Mouse (Mus musculus): Measurements from ENCODE around the gene Inpp4b. TPM values are rescaled to one million over a fixed set of nuclear protein-coding genes. Genes with fewer than 3 reads are reported as not detected.

Inpp4b gene
- polyA plus RNA-seq, 1 experiment from 2014 or later = 12.9 TPM

DNA sequence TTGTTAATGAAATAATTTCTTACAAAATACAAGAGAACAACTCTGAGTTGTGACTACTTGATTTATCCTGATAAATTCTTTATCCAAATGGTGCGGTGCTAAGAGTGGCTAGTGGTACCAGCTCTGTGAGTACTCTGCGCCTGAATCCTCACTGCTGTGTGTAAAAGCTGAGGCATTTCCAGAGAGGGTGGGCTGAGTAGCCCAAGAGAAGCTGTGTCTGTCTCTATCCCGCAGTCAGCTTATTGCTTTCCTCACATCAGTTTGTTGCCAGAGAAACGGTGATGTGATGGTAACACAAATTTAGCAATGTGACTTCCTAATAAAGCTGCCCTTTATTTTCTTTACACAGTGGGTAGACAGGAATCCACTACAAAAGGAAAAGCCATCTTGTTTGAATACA lies 29.5 kb downstream of the Inpp4b start:
- WGBS = 63% methylated on average over 4 of the region's 4 CpGs
- H3K9ac ChIP-seq = no peak overlapping the region
- H3K27ac ChIP-seq = no peak overlapping the region
- no peaks in the 10 kb centered on the region for H3K9me3 ChIP-seq
- ATAC-seq (ENCODE audit: insufficient number of reproducible peaks, low FRiP score, low TSS enrichment, low read depth) = no peak
- H3K4me1 ChIP-seq = no peaks in the 10 kb centered on the region
- H3K4me2 ChIP-seq = no peak overlapping the region
- H3K27me3 ChIP-seq = no peaks in the 10 kb centered on the region
- H3K4me3 ChIP-seq = no peak overlapping the region
- H3K36me3 ChIP-seq = no peaks in the 10 kb centered on the region

DNA sequence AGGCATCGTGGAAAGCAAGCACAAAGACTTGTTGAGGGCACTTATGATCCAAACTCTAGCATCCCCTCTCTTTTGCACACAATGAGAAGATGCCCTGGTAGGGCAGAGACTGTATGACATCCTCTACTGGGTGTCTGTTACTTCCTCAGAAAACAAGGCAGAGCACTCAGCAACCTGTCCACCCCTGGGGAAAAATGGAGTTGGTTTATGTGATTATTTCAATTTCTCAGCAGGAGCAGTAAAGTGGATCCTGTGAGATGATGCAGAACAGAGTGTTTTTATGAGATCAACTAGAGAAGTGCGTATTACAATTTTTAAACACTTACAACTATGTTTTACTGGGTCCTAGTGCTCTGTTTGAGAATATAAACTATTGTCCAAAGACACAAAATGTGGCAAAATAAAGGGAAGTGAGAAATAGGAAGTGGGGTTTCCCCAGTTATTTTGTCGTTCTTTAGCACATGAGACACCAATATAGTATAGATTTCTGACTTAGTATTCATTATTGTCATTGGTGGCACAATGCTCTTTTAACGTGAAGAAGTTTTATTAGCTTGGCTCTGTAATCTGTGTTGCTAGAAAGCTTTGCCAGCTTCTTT lies 32.6 kb downstream of the Inpp4b start:
- Histone ChIP-seq H3K4me2 (no peak overlapping the region), H3K27ac (no peak overlapping the region), H3K9me3 (no peaks in the 10 kb centered on the region), H3K36me3 (no peaks in the 10 kb centered on the region), H3K4me3 (no peak overlapping the region), H3K27me3 (no peaks in the 10 kb centered on the region), H3K9ac (no peak overlapping the region), H3K4me1 (no peaks in the 10 kb centered on the region)
- ATAC-seq (ENCODE audit: insufficient number of reproducible peaks, low FRiP score, low TSS enrichment, low read depth) = no peak
- 67% methylated on average over 4 of the region's 4 CpGs for WGBS

DNA sequence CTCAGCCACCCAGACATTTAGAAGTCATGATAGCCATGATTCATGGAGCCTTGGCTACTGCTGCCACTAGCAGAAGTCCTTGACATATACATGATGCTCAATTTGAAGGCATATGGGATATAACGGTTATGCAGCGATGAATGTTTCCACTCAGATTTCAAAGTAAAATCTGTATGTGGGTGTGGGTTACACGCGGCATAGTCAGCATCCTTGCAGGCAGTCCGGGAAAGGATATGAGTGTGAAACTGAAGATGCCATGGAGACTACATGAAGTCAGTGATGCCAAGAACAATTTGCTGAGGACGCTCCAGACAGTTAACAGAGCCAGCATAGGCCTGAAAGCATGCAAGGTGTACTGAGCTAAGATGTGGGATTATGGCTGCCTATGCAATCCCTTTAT lies 46.6 kb downstream of the Inpp4b start:
- no peaks in the 10 kb centered on the region for H3K27me3 ChIP-seq
- no peak overlapping the region for H3K27ac ChIP-seq
- H3K36me3 ChIP-seq = no peaks in the 10 kb centered on the region
- H3K4me3 ChIP-seq = no peak overlapping the region
- ATAC-seq (ENCODE audit: insufficient number of reproducible peaks, low FRiP score, low TSS enrichment, low read depth) = no peak
- no peak overlapping the region for H3K9ac ChIP-seq
- H3K4me1 ChIP-seq = no peaks in the 10 kb centered on the region
- no peaks in the 10 kb centered on the region for H3K9me3 ChIP-seq
- WGBS = 85% methylated on average over 6 of the region's 6 CpGs
- no peak overlapping the region for H3K4me2 ChIP-seq

DNA sequence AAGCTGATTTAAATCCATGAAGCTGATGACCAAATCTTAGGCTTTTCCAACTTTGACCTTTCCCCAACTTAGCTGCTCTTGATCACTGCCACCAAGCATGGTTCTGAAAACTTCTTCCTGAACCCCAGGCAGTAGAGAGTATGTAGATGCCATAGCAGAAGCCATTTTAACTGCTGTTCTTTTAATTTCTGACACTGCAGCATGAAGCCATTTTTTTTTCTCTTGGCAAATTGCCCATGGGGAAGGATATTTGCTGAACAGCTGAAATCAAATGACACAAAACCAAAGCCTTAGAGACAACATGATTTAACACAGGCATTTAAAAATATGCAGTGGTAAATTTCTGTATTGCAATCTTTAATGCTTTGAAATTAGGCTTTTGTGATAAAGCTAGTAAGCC lies 56.7 kb downstream of the Inpp4b start:
- ATAC-seq (ENCODE audit: insufficient number of reproducible peaks, low FRiP score, low TSS enrichment, low read depth) = no peak
- Histone ChIP-seq H3K36me3 (no peaks in the 10 kb centered on the region), H3K9ac (no peak overlapping the region), H3K4me3 (no peak overlapping the region), H3K27ac (no peak overlapping the region), H3K27me3 (no peaks in the 10 kb centered on the region), H3K9me3 (no peaks in the 10 kb centered on the region), H3K4me2 (no peak overlapping the region), H3K4me1 (no peaks in the 10 kb centered on the region)

DNA sequence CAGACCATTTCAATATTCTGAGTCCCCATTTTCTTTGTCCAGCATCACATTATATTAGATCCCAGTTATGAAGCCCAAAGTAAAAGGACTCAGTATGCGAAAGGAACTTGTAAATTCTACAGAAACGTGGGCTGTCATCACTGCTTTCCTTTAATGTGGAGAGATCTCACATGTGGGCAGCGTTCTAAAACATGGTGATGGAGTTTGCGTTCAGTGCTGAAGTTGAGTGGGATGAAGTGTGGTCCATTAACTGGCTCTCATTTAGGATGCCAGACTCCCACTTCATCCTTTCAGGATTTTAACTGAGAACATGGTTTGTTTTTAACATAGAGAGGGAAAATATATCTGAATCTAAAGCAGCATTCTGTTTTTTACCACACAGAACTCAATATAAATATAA lies 57.1 kb downstream of the Inpp4b start:
- Histone ChIP-seq H3K9me3 (no peaks in the 10 kb centered on the region), H3K27ac (no peak overlapping the region), H3K4me3 (no peak overlapping the region), H3K4me2 (no peak overlapping the region), H3K4me1 (no peaks in the 10 kb centered on the region), H3K9ac (no peak overlapping the region), H3K36me3 (no peaks in the 10 kb centered on the region), H3K27me3 (no peaks in the 10 kb centered on the region)
- WGBS = 65% methylated on average over 4 of the region's 4 CpGs
- ATAC-seq (ENCODE audit: insufficient number of reproducible peaks, low FRiP score, low TSS enrichment, low read depth) = no peak

DNA sequence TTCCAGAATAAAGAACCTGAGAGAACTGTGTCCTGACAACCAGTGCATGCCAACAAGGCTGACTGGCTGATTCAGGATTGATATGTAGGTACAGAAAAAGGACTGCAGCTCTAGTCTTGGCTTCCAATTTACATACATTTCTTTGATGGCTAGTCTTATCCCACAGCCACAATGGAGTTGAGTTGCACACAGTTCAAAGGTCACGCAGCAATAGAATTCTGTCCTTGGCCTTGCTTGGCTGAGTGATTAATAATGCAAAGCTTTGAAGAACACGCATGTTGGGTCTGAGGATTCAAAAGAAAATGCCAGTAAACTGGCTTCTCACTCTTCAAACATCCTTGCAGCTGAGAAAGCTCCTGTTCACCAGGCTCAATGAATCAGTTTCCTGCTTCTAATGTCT lies 70.4 kb downstream of the Inpp4b start:
- no peaks in the 10 kb centered on the region for H3K36me3 ChIP-seq
- H3K9me3 ChIP-seq = no peaks in the 10 kb centered on the region
- H3K9ac ChIP-seq = no peak overlapping the region
- no peak for ATAC-seq (ENCODE audit: insufficient number of reproducible peaks, low FRiP score, low TSS enrichment, low read depth)
- no peak overlapping the region for H3K27ac ChIP-seq
- H3K4me1 ChIP-seq = no peaks in the 10 kb centered on the region
- no peaks in the 10 kb centered on the region for H3K27me3 ChIP-seq
- 88% methylated on average over 2 of the region's 2 CpGs for WGBS
- no peak overlapping the region for H3K4me2 ChIP-seq
- H3K4me3 ChIP-seq = no peak overlapping the region

DNA sequence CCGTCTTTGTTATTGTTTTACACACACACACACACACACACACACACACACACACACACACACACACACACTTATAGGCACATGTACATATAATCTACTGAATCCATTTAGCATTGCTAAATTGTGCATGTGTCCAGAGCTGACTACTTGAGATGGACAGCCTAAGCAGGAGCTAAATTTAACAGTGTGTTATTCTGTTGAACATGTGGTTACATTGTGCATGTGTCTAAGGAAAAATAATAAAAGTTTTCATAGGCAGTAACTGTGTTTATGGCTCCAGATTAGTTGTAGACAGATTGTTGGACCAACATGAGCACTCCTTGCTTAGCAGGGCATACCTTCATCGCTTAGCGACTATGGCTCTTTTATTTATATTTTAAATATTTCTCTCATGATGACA lies 101.6 kb downstream of the Inpp4b start:
- H3K9ac ChIP-seq = no peak overlapping the region
- H3K9me3 ChIP-seq = no peaks in the 10 kb centered on the region
- 55% methylated on average over 3 of the region's 3 CpGs for WGBS
- H3K4me3 ChIP-seq = no peak overlapping the region
- H3K27me3 ChIP-seq = no peaks in the 10 kb centered on the region
- no peak overlapping the region for H3K4me2 ChIP-seq
- no peak overlapping the region for H3K27ac ChIP-seq
- no peaks in the 10 kb centered on the region for H3K36me3 ChIP-seq
- H3K4me1 ChIP-seq = no peaks in the 10 kb centered on the region
- ATAC-seq (ENCODE audit: insufficient number of reproducible peaks, low FRiP score, low TSS enrichment, low read depth) = no peak

DNA sequence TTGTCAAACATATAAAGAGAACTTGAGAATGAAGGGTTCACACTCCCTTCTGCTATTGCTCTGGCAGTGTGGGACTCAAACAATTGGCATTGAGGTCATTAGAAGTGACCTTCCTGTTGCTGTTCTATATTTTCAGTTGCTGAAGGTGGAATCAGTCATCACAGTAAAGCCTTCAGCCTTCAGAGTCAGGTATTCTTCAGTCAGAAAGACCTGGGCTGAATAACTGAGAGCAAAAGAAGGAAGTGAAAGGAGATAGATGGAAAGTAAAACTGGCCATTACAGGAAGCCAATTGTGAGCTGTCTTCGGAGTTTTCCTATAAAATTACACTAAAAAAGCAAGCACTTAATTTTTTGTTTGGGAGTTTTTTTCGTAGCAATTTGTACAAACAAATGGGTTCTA lies 107.4 kb downstream of the Inpp4b start:
- WGBS = 72% methylated on average over 2 of the region's 2 CpGs
- H3K27me3 ChIP-seq = no peaks in the 10 kb centered on the region
- H3K9ac ChIP-seq = no peak overlapping the region
- H3K4me1 ChIP-seq = no peaks in the 10 kb centered on the region
- no peak overlapping the region for H3K27ac ChIP-seq
- no peaks in the 10 kb centered on the region for H3K9me3 ChIP-seq
- no peak overlapping the region for H3K4me2 ChIP-seq
- H3K4me3 ChIP-seq = no peak overlapping the region
- no peaks in the 10 kb centered on the region for H3K36me3 ChIP-seq
- no peak for ATAC-seq (ENCODE audit: insufficient number of reproducible peaks, low FRiP score, low TSS enrichment, low read depth)

DNA sequence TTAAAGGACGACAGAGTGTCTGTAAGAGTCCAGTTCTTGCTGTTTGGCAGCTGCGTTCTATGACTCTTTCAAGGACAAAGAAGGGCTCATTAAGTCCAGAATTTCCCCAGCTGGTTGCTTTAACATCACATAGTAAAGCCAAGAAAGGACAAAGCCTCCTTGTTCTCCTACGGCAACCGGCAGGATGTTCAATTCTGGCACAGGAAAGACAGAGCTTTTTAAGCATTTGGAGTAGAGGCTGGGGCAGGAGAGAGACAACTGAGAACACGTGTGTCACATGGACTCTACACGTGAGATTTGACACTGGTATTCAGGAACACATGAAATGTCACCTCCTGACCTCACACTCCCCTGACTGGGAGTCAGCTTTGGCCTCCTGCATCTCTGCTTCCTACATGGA lies 109.7 kb downstream of the Inpp4b start:
- no peak overlapping the region for H3K4me2 ChIP-seq
- ATAC-seq (ENCODE audit: insufficient number of reproducible peaks, low FRiP score, low TSS enrichment, low read depth) = no peak
- H3K9ac ChIP-seq = no peak overlapping the region
- WGBS = 27% methylated on average over 6 of the region's 6 CpGs
- no peaks in the 10 kb centered on the region for H3K4me1 ChIP-seq
- H3K9me3 ChIP-seq = no peaks in the 10 kb centered on the region
- no peak overlapping the region for H3K27ac ChIP-seq
- no peaks in the 10 kb centered on the region for H3K27me3 ChIP-seq
- no peak overlapping the region for H3K4me3 ChIP-seq
- no peaks in the 10 kb centered on the region for H3K36me3 ChIP-seq

DNA sequence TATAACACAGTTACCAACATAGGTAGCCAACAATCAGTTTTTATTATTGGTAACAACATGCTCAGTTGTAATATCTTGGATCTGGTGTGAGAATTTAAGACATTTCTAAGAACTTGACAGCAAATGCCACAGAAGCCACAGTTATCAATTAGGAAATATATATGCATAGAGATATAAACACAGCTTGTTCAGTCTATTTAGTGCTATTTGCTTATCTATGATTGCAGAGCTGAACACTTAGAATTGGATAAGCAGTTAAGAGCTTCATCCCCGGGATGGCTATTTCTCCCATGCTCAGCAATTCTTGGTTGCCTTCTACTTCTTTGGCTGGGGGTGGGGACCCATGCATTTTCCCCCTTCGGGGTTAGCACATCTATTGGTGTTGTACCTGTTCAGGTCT lies 112.5 kb downstream of the Inpp4b start:
- Histone ChIP-seq H3K4me2 (no peak overlapping the region), H3K4me3 (no peak overlapping the region), H3K9ac (no peak overlapping the region), H3K27me3 (no peaks in the 10 kb centered on the region), H3K4me1 (no peaks in the 10 kb centered on the region), H3K9me3 (no peaks in the 10 kb centered on the region), H3K27ac (no peak overlapping the region), H3K36me3 (no peaks in the 10 kb centered on the region)
- whole genome bisulfite sequencing = 83% methylated on average over 2 of the region's 2 CpGs
- no peak for ATAC-seq (ENCODE audit: insufficient number of reproducible peaks, low FRiP score, low TSS enrichment, low read depth)

DNA sequence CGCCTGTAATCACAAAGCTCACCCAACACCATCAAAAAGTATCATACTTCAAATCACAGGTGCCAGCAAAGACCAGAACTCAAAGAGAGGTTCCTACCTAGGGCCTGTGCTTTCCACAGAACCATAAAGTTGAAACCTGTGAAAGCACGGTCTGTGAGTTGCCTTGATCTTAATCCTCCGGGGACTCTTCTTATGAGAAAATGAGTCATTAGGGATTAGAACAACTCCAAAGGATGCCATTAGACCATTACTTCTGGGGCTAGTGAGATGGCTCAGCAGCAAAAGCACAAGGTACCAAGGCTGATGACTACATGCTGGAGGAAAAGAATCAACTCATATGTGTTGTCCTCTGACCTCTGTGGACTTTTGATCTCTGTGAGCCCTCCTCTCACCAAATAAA lies 121.4 kb downstream of the Inpp4b start:
- Histone ChIP-seq H3K4me2 (no peak overlapping the region), H3K9me3 (no peaks in the 10 kb centered on the region), H3K9ac (no peak overlapping the region), H3K4me1 (no peaks in the 10 kb centered on the region), H3K36me3 (no peaks in the 10 kb centered on the region), H3K27me3 (no peaks in the 10 kb centered on the region), H3K4me3 (no peak overlapping the region), H3K27ac (no peak overlapping the region)
- no peak for ATAC-seq (ENCODE audit: insufficient number of reproducible peaks, low FRiP score, low TSS enrichment, low read depth)
- 57% methylated on average over 3 of the region's 3 CpGs for WGBS

DNA sequence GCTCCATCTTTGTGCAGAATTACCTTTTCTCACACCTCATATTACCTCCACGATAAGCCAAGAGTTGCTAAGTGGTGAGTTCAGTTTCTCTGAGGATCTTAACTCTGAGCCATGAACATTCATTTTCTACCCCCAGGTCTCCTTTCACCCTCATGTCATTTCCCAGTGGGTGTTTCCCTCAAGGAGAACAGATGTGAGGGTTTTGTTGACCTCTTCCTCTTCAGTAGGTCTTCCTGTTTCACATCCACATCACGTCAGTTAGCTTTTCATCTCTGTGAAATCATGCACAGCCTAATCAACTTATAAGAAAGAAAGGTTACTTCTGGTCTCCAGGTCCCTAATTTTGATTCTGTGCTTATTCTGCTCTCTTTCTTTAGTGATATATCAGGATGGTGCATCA lies 124.4 kb downstream of the Inpp4b start:
- no peak for ATAC-seq (ENCODE audit: insufficient number of reproducible peaks, low FRiP score, low TSS enrichment, low read depth)
- Histone ChIP-seq H3K4me3 (no peak overlapping the region), H3K4me1 (no peaks in the 10 kb centered on the region), H3K27ac (no peak overlapping the region), H3K4me2 (no peak overlapping the region), H3K9me3 (no peaks in the 10 kb centered on the region), H3K36me3 (no peaks in the 10 kb centered on the region), H3K9ac (no peak overlapping the region), H3K27me3 (no peaks in the 10 kb centered on the region)
- 68% methylated on average over 2 of the region's 2 CpGs for WGBS

DNA sequence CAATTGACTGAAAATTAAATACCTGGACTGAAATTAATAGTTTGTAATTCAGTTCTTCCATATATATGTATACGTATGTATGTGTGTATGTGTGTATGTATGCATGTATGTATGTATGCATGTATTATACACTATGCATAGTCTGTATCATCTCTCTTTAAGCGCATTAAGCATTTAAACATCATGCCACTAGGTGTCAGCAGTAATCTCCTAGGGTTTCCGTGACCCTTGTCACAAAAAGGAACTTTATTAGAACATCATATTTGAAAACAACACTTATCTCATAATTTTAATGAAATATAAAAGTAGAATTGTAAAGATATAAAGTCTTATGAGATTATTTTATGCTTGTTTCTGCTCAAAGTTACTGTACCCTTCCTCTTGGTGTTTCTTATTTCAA lies 136.3 kb downstream of the Inpp4b start:
- Histone ChIP-seq H3K36me3 (no peaks in the 10 kb centered on the region), H3K4me3 (no peak overlapping the region), H3K4me2 (no peak overlapping the region), H3K4me1 (no peaks in the 10 kb centered on the region), H3K27me3 (no peaks in the 10 kb centered on the region), H3K9me3 (no peaks in the 10 kb centered on the region), H3K27ac (no peak overlapping the region), H3K9ac (no peak overlapping the region)
- no peak for ATAC-seq (ENCODE audit: insufficient number of reproducible peaks, low FRiP score, low TSS enrichment, low read depth)
- WGBS = 30% methylated on average over 3 of the region's 3 CpGs

All from limb, embryonic 15.5 days (tissue).